Mouse (Mus musculus): ENCODE data around the gene Fam118a. TPM values are rescaled to one million over a fixed set of nuclear protein-coding genes. Genes with fewer than 3 reads are reported as not detected.
"Not testable (repeated sequence)": the region's sequence is repeated elsewhere in the genome, so short reads cannot be mapped to it uniquely, and the experiment has no call there.

Fam118a gene
- polyA plus RNA-seq, 1 experiment from 2014 or later = 11.4 TPM

DNA sequence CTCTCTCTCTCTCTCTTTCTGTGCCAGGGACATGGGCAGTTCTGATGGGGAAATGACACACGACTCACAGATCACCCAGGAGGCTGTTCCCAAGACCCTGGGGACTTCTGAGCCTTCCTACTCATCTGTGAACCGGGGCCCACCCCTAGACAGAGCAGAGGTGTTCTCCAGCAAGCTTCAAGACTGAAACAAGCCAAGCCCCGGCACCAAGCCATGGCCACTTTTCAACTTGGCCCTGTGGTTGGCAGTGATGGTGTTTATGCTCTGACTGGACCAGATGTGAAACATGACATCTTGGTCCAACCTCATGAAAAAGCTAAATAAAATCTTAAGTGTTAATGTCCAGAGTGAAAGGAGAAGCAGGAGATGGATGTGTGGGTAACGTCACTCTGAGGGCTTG is 6.5 kb upstream of the Fam118a start:
- WGBS (ENCODE audit: insufficient replicate concordance) = 54% methylated on average over 4 of the region's 4 CpGs
- no peaks in the 10 kb centered on the region for H3K4me1 ChIP-seq
- no peaks in the 10 kb centered on the region for H3K36me3 ChIP-seq
- ATAC-seq = no peak
- no peaks in the 10 kb centered on the region for H3K9me3 ChIP-seq (replicated peaks)
- no peak overlapping the region for H3K4me2 ChIP-seq
- no peak overlapping the region for H3K27ac ChIP-seq
- H3K27me3 ChIP-seq (replicated peaks) = peaks cover 8% of the 10 kb centered on the region
- H3K4me3 ChIP-seq = no peak overlapping the region
- no peak overlapping the region for H3K9ac ChIP-seq

DNA sequence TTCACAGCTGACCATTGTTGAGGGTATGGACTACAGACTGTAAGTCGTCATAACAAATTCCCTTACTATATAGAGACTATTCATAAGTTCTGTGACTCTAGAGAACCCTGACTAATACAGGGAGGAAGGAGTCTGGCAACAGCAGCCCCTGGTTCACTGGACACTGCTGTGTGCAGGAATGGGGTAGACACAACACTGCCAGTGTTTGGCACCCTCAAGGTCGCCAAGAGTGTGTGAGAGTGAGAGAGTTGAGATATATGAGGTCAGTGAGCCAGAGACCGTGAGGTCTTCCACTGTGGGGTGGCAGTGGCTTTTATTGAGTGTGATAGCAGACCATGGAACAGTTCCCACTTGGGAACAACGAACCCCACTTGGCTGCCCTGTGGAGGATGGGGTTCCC is 2.6 kb upstream of the Fam118a start:
- H3K36me3 ChIP-seq = no peaks in the 10 kb centered on the region
- H3K4me3 ChIP-seq = no peak overlapping the region
- no peak overlapping the region for H3K4me2 ChIP-seq
- H3K9me3 ChIP-seq (replicated peaks) = no peaks in the 10 kb centered on the region
- no peak overlapping the region for H3K9ac ChIP-seq
- H3K27ac ChIP-seq = no peak overlapping the region
- WGBS (ENCODE audit: insufficient replicate concordance) = 50% methylated on average over 4 of the region's 4 CpGs
- no peaks in the 10 kb centered on the region for H3K27me3 ChIP-seq (replicated peaks)
- ATAC-seq = no peak
- no peaks in the 10 kb centered on the region for H3K4me1 ChIP-seq

GRCm38 (mm10) chr15:85027740-85028139 is 1.0 kb upstream of the Fam118a start:
- ATAC-seq = no peak
- Histone ChIP-seq H3K4me1 (no peaks in the 10 kb centered on the region), H3K9ac (no peak overlapping the region), H3K4me2 (no peak overlapping the region), H3K4me3 (no peak overlapping the region), H3K36me3 (no peaks in the 10 kb centered on the region), H3K9me3 (replicated peaks) (no peaks in the 10 kb centered on the region), H3K27ac (no peak overlapping the region), H3K27me3 (replicated peaks) (peaks cover 7% of the 10 kb centered on the region; the same call in 1 of the 2 replicates)
- 57% methylated on average over 4 of the region's 4 CpGs for WGBS (ENCODE audit: insufficient replicate concordance)

DNA sequence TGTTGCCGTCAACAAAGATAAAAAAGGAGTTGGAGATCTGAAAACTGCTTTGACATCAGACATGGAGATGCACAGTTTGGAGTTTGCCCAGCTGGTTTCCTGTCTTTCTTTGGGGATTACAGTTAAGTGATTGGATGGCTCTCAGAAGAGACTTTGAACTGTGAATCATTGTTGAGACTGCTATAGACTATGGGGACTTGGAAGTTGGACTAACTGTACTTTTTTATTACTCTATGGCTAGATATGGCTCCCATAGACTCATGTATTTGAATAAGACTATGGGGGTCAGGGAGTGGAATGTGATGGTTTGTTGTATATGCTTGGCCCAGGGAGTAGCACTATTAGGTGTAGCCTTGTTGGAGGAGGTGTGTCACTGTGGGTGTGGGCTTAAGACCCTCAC is 1.9 kb downstream of the Fam118a start:
- H3K27ac ChIP-seq, ATAC-seq: not testable (repeated sequence)

GRCm38 (mm10) chr15:85031866-85032265 is 3.1 kb downstream of the Fam118a start:
- Histone ChIP-seq H3K4me1 (peaks cover 9% of the 10 kb centered on the region), H3K4me2 (no peak overlapping the region), H3K4me3 (no peak overlapping the region), H3K9me3 (replicated peaks) (no peaks in the 10 kb centered on the region), H3K9ac (no peak overlapping the region), H3K27me3 (replicated peaks) (peaks cover 22% of the 10 kb centered on the region; the same call in 1 of the 2 replicates), H3K36me3 (no peaks in the 10 kb centered on the region), H3K27ac (no peak overlapping the region)
- ATAC-seq = no peak
- WGBS (ENCODE audit: insufficient replicate concordance) = 80% methylated on average over 3 of the region's 3 CpGs

More for the DNA sequence above, 1.9 kb downstream of the Fam118a start:
- H3K4me2 ChIP-seq; H3K9me3 ChIP-seq (replicated peaks); H3K4me3 ChIP-seq; H3K36me3 ChIP-seq; H3K4me1 ChIP-seq; H3K9ac ChIP-seq: not testable (repeated sequence)
- 38% methylated on average over 1 of the region's 1 CpGs for WGBS (ENCODE audit: insufficient replicate concordance)
- peaks cover 18% of the 10 kb centered on the region; the same call in 1 of the 2 replicates for H3K27me3 ChIP-seq (replicated peaks)

GRCm38 (mm10) chr15:85033916-85034315 is 5.2 kb downstream of the Fam118a start:
- ATAC-seq; H3K9ac ChIP-seq; H3K27ac ChIP-seq; H3K4me2 ChIP-seq; H3K4me3 ChIP-seq; H3K9me3 ChIP-seq (replicated peaks); H3K36me3 ChIP-seq: not testable (repeated sequence)
- 33% methylated on average over 7 of the region's 7 CpGs for WGBS (ENCODE audit: insufficient replicate concordance)
- H3K4me1 ChIP-seq = peaks cover 23% of the 10 kb centered on the region
- H3K27me3 ChIP-seq (replicated peaks) = peaks cover 22% of the 10 kb centered on the region; the same call in 1 of the 2 replicates

DNA sequence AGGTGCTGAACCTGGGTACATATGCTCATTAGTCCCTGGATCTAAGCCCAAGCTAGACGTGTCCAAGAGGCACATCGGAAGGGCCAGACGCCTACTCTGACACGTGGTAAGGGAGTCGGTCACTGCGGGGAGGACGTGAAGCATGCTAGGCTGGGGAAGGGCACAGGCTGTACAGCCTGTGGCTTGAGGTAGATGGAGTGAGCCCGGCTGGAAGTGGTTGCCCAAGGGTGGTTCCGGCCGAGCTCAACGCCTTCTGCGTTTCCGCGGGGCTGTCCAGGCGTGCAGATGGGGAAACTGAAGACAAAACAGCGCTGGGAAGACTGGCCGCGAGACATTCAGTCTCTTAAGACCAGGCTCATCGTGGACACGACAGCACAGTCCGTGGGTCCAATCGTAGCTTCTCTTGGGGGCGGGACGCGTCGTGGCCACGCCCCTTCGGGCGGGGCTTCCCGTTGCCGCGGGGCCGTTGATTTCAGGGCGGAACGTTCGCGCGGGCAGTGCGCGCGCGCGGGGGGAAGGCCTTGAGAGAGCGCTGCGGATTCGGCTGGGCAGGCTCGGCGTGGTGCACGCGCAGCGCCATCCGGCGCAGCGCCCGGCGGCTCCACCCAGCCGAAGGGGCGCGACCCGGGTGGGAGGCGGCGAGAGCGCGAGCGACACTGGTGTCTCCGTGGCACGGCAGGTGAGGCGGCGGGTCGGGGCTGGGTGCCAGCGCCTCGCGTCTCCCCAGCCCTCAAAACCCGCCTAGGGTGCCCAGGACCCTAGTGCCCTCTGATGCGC is 8.0 kb downstream of the Fam118a start:
- H3K9ac ChIP-seq = peak overlapping the region; percentile 85
- no peaks in the 10 kb centered on the region for H3K9me3 ChIP-seq (replicated peaks)
- no peaks in the 10 kb centered on the region for H3K36me3 ChIP-seq
- peaks cover 18% of the 10 kb centered on the region; the same call in 1 of the 2 replicates for H3K27me3 ChIP-seq (replicated peaks)
- H3K27ac ChIP-seq = peak overlapping the region; percentile 62
- whole genome bisulfite sequencing (ENCODE audit: insufficient replicate concordance) = under 1% methylated on average over 75 of the region's 75 CpGs
- H3K4me3 ChIP-seq = peak overlapping the region; percentile 80
- H3K4me2 ChIP-seq = peak overlapping the region; percentile 93
- peaks cover 26% of the 10 kb centered on the region for H3K4me1 ChIP-seq
- ATAC-seq = peak; percentile 95

- H3K27me3 ChIP-seq (replicated peaks) = peaks cover 15% of the 10 kb centered on the region; the same call in 1 of the 2 replicates
- 7% methylated on average over 8 of the region's 8 CpGs for WGBS (ENCODE audit: insufficient replicate concordance)
- H3K4me1 ChIP-seq = peaks cover 30% of the 10 kb centered on the region
- peak overlapping the region; percentile 62 for H3K27ac ChIP-seq
- no peaks in the 10 kb centered on the region for H3K36me3 ChIP-seq
- H3K9ac ChIP-seq = peak overlapping the region; percentile 85
- ATAC-seq = no peak
- peak overlapping the region; percentile 93 for H3K4me2 ChIP-seq
- H3K4me3 ChIP-seq = peak overlapping the region; percentile 80
- no peaks in the 10 kb centered on the region for H3K9me3 ChIP-seq (replicated peaks)
These were observed 8.6 kb downstream of the Fam118a start for GRCm38 (mm10) chr15:85037343-85037690.

DNA sequence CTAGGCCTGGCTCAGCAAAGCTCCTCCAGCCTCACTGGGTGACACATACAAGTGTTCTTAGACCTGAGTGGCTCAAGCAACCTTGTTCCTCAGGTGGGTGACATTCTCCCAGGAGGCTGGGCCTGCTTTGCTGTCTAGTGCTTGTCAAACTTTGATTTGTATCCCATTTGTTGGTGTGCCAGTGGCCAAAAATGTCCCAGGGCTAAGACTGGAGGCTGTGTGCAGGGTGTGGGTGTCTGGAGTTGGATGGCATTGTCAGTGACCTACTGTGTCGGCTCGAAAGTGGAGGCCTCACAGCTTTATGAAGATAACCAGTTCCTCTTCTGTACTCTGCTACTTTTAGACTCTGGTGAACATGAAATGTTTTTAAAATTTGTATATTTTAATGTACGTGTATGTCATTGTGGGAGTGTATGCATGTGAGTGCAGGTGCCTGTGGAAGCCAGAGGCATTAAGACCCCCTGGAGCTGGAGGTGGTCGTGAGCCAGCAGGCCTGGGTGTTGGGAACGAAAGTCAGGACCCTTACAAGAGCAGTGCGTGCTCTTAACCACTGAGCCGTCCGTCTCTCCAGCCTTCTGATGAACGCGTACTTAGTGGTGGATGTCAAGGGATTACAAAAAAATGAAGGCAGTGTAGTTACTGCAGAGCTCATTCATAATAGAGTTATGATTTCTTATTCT is 12.9 kb downstream of the Fam118a start:
- 69% methylated on average over 10 of the region's 10 CpGs for WGBS (ENCODE audit: insufficient replicate concordance)
- Histone ChIP-seq H3K9ac (no peak overlapping the region), H3K9me3 (replicated peaks) (no peaks in the 10 kb centered on the region), H3K4me3 (no peak overlapping the region), H3K36me3 (peaks cover 13% of the 10 kb centered on the region), H3K27ac (no peak overlapping the region), H3K27me3 (replicated peaks) (no peaks in the 10 kb centered on the region), H3K4me1 (peaks cover 35% of the 10 kb centered on the region), H3K4me2 (no peak overlapping the region)
- ATAC-seq = no peak

DNA sequence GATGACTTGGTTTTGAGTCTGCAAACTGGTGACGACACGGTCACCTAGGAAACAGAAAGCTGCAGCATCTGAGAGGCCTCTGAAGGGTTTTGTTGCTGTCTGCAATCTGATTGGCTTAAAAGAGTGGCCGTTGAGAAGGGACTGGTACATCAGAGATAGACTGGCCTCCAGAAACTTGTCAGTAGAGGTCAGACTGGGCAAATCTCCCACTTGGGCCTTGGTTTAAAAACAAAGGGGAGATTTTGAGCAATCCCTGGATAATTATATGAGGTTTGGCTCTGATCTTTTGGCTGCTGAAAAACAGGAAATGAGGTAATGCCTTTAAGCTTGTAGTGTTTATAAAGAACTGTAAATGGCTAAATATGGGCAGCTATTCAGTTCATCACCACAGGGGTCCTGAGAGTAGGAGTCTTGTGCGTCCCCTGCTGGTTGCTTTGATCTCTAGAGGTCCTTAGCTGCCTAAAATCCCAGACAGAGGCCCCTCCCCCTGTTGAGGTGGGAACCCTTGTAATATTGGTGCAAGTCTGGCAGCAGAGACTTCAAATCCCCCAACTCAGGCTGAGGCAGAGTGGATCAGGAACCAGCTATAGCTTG is 13.7 kb downstream of the Fam118a start:
- Histone ChIP-seq H3K9me3 (replicated peaks) (no peaks in the 10 kb centered on the region), H3K36me3 (peaks cover 20% of the 10 kb centered on the region), H3K27me3 (replicated peaks) (no peaks in the 10 kb centered on the region), H3K4me2 (no peak overlapping the region), H3K4me3 (no peak overlapping the region), H3K4me1 (peaks cover 31% of the 10 kb centered on the region), H3K27ac (0 out of 2 replicates have a peak overlapping the region, but pooled peaks have one; percentile 30), H3K9ac (no peak overlapping the region; the same call in 1 of the 2 replicates)
- WGBS (ENCODE audit: insufficient replicate concordance) = 28% methylated on average over 4 of the region's 4 CpGs
- no peak for ATAC-seq

DNA sequence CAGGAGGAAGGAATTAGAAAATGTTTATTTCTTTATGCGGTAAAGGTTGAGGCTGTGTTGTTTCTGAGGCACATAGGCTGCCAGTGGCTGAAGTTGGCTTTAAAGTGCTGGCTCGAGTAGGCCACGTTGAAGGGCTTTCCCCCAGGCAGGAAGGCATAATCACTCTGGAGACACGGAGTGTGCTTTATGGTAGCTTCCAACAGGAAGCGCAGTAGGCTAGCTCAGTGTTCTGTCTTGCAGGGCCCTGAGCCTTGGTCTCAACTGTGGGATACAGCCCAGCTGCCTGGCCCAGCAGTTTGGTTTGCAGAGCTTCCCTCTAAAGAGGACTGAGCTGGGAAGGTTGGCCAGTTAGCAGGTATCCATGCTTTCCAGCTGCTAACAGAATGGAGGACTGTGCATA is 14.4 kb downstream of the Fam118a start:
- Histone ChIP-seq H3K27ac (no peak overlapping the region), H3K9ac (no peak overlapping the region), H3K27me3 (replicated peaks) (no peaks in the 10 kb centered on the region), H3K9me3 (replicated peaks) (no peaks in the 10 kb centered on the region), H3K36me3 (peaks cover 26% of the 10 kb centered on the region), H3K4me1 (peaks cover 25% of the 10 kb centered on the region), H3K4me3 (no peak overlapping the region), H3K4me2 (no peak overlapping the region)
- ATAC-seq = no peak
- 58% methylated on average over 5 of the region's 5 CpGs for whole genome bisulfite sequencing (ENCODE audit: insufficient replicate concordance)

DNA sequence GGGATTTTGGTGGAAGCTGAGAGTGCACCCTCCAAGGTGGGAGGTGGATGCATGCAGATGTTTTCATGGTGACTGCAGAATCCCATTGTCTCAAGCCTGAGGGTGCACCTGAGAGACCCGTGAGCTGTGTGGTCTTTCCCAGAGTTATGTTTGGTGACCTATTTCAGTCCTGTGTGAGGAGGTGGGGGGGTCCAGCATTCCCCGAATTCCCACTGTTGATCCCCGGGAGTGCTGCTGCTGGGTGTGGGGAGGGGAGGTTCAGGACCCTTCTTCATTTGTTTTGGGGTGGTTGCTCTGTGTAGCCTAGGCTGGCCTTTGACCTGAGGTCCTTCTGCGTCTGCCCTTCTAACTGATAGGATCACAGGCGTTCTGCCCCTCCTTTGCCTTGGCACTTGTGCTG is 15.0 kb downstream of the Fam118a start:
- Histone ChIP-seq H3K9ac (no peak overlapping the region), H3K4me3 (no peak overlapping the region), H3K9me3 (replicated peaks) (no peaks in the 10 kb centered on the region), H3K4me2 (no peak overlapping the region), H3K36me3 (peaks cover 32% of the 10 kb centered on the region), H3K27me3 (replicated peaks) (no peaks in the 10 kb centered on the region), H3K27ac (no peak overlapping the region), H3K4me1 (peaks cover 21% of the 10 kb centered on the region)
- no peak for ATAC-seq
- 65% methylated on average over 5 of the region's 5 CpGs for WGBS (ENCODE audit: insufficient replicate concordance)
